Mouse (Mus musculus): ENCODE results near the gene Zcchc14.
"Not testable (repeated sequence)": the region's sequence is repeated elsewhere in the genome, so short reads cannot be mapped to it uniquely, and the experiment has no call there.

The Zcchc14 gene

GRCm38 (mm10) chr8:121620801-121621516 is 31.7 kb downstream of the Zcchc14 start:
- DNase-seq: no peak

GRCm38 (mm10) chr8:121619401-121619995 is 33.2 kb downstream of the Zcchc14 start:
- DNase-seq: no peak

GRCm38 (mm10) chr8:121613419-121613818 is 39.3 kb downstream of the Zcchc14 start:
- DNase-seq: no peak

GRCm38 (mm10) chr8:121609916-121610315 is 42.8 kb downstream of the Zcchc14 start:
- no peak for DNase-seq

- no peak for DNase-seq
These were observed 43.5 kb downstream of the Zcchc14 start for GRCm38 (mm10) chr8:121609251-121609650.

GRCm38 (mm10) chr8:121607661-121608060 is 45.0 kb downstream of the Zcchc14 start:
- no peak for DNase-seq

GRCm38 (mm10) chr8:121603801-121604200 is 48.9 kb downstream of the Zcchc14 start:
- DNase-seq: no peak

GRCm38 (mm10) chr8:121602860-121603259 is 49.8 kb downstream of the Zcchc14 start:
- peak; percentile 73 for DNase-seq

GRCm38 (mm10) chr8:121602411-121602810 is 50.3 kb downstream of the Zcchc14 start:
- no peak for DNase-seq

- no peak for DNase-seq
These were observed 52.9 kb downstream of the Zcchc14 start for GRCm38 (mm10) chr8:121599842-121600241.

- DNase-seq: peak; percentile 78
These were observed 53.8 kb downstream of the Zcchc14 start for GRCm38 (mm10) chr8:121598892-121599291.

- no peak for DNase-seq
These were observed 54.5 kb downstream of the Zcchc14 start for GRCm38 (mm10) chr8:121598190-121598589.

GRCm38 (mm10) chr8:121597492-121597891 is 55.2 kb downstream of the Zcchc14 start:
- not testable (repeated sequence) for DNase-seq

- no peak for DNase-seq
These were observed 58.7 kb downstream of the Zcchc14 start for GRCm38 (mm10) chr8:121593983-121594382.

GRCm38 (mm10) chr8:121593293-121593692 is 59.4 kb downstream of the Zcchc14 start:
- DNase-seq: no peak

- peak; percentile 66 for DNase-seq
These were observed 61.3 kb downstream of the Zcchc14 start for GRCm38 (mm10) chr8:121591178-121592066.

GRCm38 (mm10) chr8:121590203-121591177 is 62.2 kb downstream of the Zcchc14 start, which contains the start of gene Map1lc3b:
Gene Map1lc3b, plus strand, starts transcription at chr8:121590361.
- peak; percentile 98 for DNase-seq

GRCm38 (mm10) chr8:121589205-121589726 is 63.4 kb downstream of the Zcchc14 start:
- DNase-seq: no peak

- DNase-seq: no peak
These were observed 64.0 kb downstream of the Zcchc14 start for GRCm38 (mm10) chr8:121588750-121589149.

- DNase-seq: peak; percentile 100
These were observed 67.4 kb downstream of the Zcchc14 start for GRCm38 (mm10) chr8:121585159-121585825.

- peak; percentile 16 for DNase-seq
These were observed 68.0 kb downstream of the Zcchc14 start for GRCm38 (mm10) chr8:121584730-121585129.
